Mouse (Mus musculus) heart, adult 2 months (tissue): ENCODE measurements around the gene Meis2.

ENCODE experiments used
- CTCF ChIP-seq: fragments of 200-600 bp; IDR thresholded peaks from 2 replicates; pipeline ENCODE4 v1.8.1; 2022; ENCODE audit warnings: antibody characterized with exemption, mild to moderate bottlenecking, moderate library complexity
- EP300 ChIP-seq: fragments of 200-500 bp; IDR thresholded peaks from 2 replicates; pipeline ENCODE4 v1.6.1; 2011; ENCODE audit warnings: low read depth, low read length, control low read depth; ENCODE audit not compliant: insufficient read depth
- POLR2A ChIP-seq: fragments of 200-500 bp; IDR thresholded peaks from 2 replicates; pipeline ENCODE4 v1.6.1; 2011; ENCODE audit warnings: mild to moderate bottlenecking, low read depth, low read length, control low read depth; ENCODE audit not compliant: insufficient read depth

- TF ChIP-seq CTCF = no peak
- TF ChIP-seq POLR2A = no peak
- TF ChIP-seq EP300 = no peak
Observed at GRCm38 (mm10) chr2:115875802-115876531, 189.7 kb downstream of the Meis2 start.
